Mouse (Mus musculus) right cerebral cortex, postnatal 14 days (tissue): ENCODE data around the gene Tac2.
"Not testable (repeated sequence)": the region's sequence is repeated elsewhere in the genome, so short reads cannot be mapped to it uniquely, and the experiment has no call there.

Experiments used
- DNase-seq: peaks from one replicate; pipeline ENCODE4 v3.0.0; 2022

Tac2 gene

GRCm38 (mm10) chr10:127762926-127763325 is 38.6 kb downstream of the Tac2 start:
- not testable (repeated sequence) for DNase-seq

GRCm38 (mm10) chr10:127763914-127764680 is 39.8 kb downstream of the Tac2 start:
- DNase-seq: no peak

GRCm38 (mm10) chr10:127766564-127766963 is 42.3 kb downstream of the Tac2 start:
- DNase-seq: no peak

- DNase-seq: no peak
Observed at GRCm38 (mm10) chr10:127776011-127776410, 51.7 kb downstream of the Tac2 start, which contains the start of gene Rdh9. Rdh9 (plus strand) TSS chr10:127776386.
